Mouse (Mus musculus): ENCODE results near the gene Slc25a25. TPM values are rescaled to one million over a fixed set of nuclear protein-coding genes. Genes with fewer than 3 reads are reported as not detected.

Slc25a25 gene
- polyA plus RNA-seq, 1 experiment, result 9.5 TPM

DNA sequence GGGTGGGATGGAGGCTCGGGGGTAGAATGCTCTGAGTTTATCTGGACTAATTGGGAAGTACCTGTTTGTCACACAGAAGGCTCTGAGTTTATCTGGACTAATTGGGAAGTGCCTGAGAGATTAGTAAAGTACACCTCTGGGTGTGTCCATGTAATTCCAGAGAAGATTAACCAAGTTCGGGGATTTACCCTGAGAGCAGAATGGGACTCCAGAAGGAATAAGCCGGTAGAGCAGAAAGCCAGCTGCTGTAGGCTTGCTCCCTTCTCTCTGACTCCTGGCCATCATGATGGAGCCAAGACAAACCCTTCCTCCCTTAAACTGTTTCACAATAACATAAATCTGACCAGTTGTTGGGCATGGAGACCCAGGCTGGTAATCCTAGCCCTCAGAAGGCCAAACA is 26.4 kb downstream of the Slc25a25 start:
- Histone ChIP-seq H3K4me3 (no peak overlapping the region), H3K4me2 (ENCODE audit: low read depth) (peak overlapping the region; percentile 98), H3K36me3 (ENCODE audit: control insufficient read depth, insufficient read depth) (peaks cover under 1% of the 10 kb centered on the region), H3ac (ENCODE audit: control insufficient read depth, insufficient read length) (no peak overlapping the region), H3K27me3 (ENCODE audit: control insufficient read depth, insufficient read depth, insufficient read length) (no peaks in the 10 kb centered on the region), H3K79me2 (ENCODE audit: control insufficient read depth, insufficient read depth) (peaks cover 56% of the 10 kb centered on the region)
- TF ChIP-seq E2F4 (IDR thresholded peaks at IDR 0.05; ENCODE audit: insufficient read depth) (no peak), SRF (IDR thresholded peaks at IDR 0.05; ENCODE audit: control insufficient read depth, insufficient read length, low read depth) (no peak), CEBPB (IDR thresholded peaks at IDR 0.05; ENCODE audit: insufficient read depth, poor library complexity, severe bottlenecking) (no peak), MYOG (IDR thresholded peaks at IDR 0.05; ENCODE audit: control insufficient read depth in 1 of 3, insufficient read depth in 1 of 3, insufficient read length in 2 of 3, low read depth in 2 of 3) (no peak), REST (IDR thresholded peaks at IDR 0.05; ENCODE audit: insufficient read depth, insufficient read length) (no peak), MYOD1 (IDR thresholded peaks at IDR 0.05; ENCODE audit: control insufficient read depth in 1 of 3, insufficient read length in 2 of 3, low read depth in 2 of 3) (no peak), POLR2AphosphoS2 (IDR thresholded peaks at IDR 0.05; ENCODE audit: insufficient read length, low read depth) (no peak), TCF12 (IDR thresholded peaks at IDR 0.05; ENCODE audit: insufficient read depth, poor library complexity, severe bottlenecking) (no peak), TCF3 (IDR thresholded peaks at IDR 0.05; ENCODE audit: insufficient read length, low read depth) (no peak), USF1 (IDR thresholded peaks at IDR 0.05; ENCODE audit: low read depth) (no peak), POLR2A (IDR thresholded peaks at IDR 0.05; ENCODE audit: insufficient read length, low read depth) (no peak), MAX (IDR thresholded peaks at IDR 0.05; ENCODE audit: low read depth) (no peak)

DNA sequence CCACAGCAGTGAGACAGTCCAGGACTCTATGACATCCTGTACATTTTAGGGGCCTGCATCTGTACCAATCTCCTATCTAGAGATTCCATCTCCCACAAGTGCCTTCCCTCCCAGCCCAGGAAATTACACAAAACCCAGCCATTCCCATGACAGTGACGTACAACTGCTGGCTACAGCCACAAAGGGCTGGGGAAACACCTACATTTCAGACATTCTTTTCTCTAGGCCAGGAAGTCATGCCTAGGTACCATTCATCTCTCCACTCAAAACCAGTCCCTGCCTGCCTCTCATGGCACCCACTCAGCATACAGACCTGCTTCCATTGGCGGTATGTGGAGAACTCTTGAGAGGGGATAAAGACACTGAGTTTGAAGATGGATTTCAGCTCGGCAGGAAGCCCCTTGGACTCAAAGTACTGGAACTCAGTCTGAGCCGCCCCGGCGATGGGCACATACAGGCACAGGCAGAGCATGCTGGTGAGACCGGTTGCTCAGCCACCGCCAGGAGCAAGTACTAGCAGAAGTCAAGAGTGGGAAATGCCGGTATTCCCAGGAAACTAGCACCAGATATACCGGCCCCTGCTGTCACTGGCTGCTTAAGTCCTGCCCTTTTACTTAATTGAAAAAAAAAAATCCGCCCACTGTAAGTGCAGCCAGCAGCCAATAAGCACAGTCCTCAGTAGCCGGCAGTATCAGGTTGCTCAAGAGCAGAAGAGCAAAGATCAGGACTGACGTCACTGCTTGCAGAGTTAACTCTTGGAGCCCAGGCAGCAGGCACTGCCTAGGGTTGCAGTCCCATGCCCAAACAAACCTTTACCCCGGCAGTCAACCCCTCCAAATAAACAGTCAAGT is 27.5 kb downstream of the Slc25a25 start:
- peaks cover 6% of the 10 kb centered on the region for H3K36me3 ChIP-seq (ENCODE audit: control insufficient read depth, insufficient read depth)
- no peak for TF ChIP-seq E2F4 (IDR thresholded peaks at IDR 0.05; ENCODE audit: insufficient read depth)
- peak; percentile 70 for TF ChIP-seq CEBPB (IDR thresholded peaks at IDR 0.05; ENCODE audit: insufficient read depth, poor library complexity, severe bottlenecking)
- peak; percentile 38 for TF ChIP-seq POLR2A (IDR thresholded peaks at IDR 0.05; ENCODE audit: insufficient read length, low read depth)
- TF ChIP-seq SRF (IDR thresholded peaks at IDR 0.05; ENCODE audit: control insufficient read depth, insufficient read length, low read depth), result no peak
- TF ChIP-seq MAX (IDR thresholded peaks at IDR 0.05; ENCODE audit: low read depth), result no peak

DNA sequence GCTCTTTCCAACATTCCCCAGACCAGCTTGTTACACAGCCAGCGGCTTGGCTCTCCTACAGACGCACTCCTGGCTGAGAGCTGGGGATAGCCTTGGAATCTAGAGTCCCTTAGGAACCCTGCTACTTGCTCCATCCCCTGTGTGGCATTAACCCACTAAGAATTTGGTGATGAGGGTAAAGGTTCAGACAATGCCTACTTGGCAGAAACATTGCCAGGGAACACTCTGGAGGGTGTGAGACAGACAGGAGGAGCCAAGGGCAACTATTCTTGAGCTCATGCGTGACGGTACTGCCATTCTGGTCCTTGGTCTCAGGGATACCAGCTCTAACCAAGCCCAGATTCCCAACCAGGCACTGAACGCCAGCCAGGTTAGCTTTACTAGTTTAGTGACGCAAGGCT is 29.4 kb downstream of the Slc25a25 start:
- Histone ChIP-seq H3K4me2 (ENCODE audit: low read depth) (no peak overlapping the region), H3K79me2 (ENCODE audit: control insufficient read depth, insufficient read depth) (peaks cover 32% of the 10 kb centered on the region), H3ac (ENCODE audit: control insufficient read depth, insufficient read length) (no peak overlapping the region), H3K27me3 (ENCODE audit: control insufficient read depth, insufficient read depth, insufficient read length) (no peaks in the 10 kb centered on the region), H3K4me3 (no peak overlapping the region), H3K36me3 (ENCODE audit: control insufficient read depth, insufficient read depth) (peaks cover 23% of the 10 kb centered on the region)
- TF ChIP-seq SRF (IDR thresholded peaks at IDR 0.05; ENCODE audit: control insufficient read depth, insufficient read length, low read depth) (no peak), MAX (IDR thresholded peaks at IDR 0.05; ENCODE audit: low read depth) (no peak), POLR2AphosphoS2 (IDR thresholded peaks at IDR 0.05; ENCODE audit: insufficient read length, low read depth) (no peak), MYOG (IDR thresholded peaks at IDR 0.05; ENCODE audit: control insufficient read depth in 1 of 3, insufficient read depth in 1 of 3, insufficient read length in 2 of 3, low read depth in 2 of 3) (no peak), USF1 (IDR thresholded peaks at IDR 0.05; ENCODE audit: low read depth) (no peak), POLR2A (IDR thresholded peaks at IDR 0.05; ENCODE audit: insufficient read length, low read depth) (no peak), TCF3 (IDR thresholded peaks at IDR 0.05; ENCODE audit: insufficient read length, low read depth) (no peak), E2F4 (IDR thresholded peaks at IDR 0.05; ENCODE audit: insufficient read depth) (no peak), CEBPB (IDR thresholded peaks at IDR 0.05; ENCODE audit: insufficient read depth, poor library complexity, severe bottlenecking) (no peak), MYOD1 (IDR thresholded peaks at IDR 0.05; ENCODE audit: control insufficient read depth in 1 of 3, insufficient read length in 2 of 3, low read depth in 2 of 3) (no peak), REST (IDR thresholded peaks at IDR 0.05; ENCODE audit: insufficient read depth, insufficient read length) (no peak), TCF12 (IDR thresholded peaks at IDR 0.05; ENCODE audit: insufficient read depth, poor library complexity, severe bottlenecking) (no peak)

More for the DNA sequence above, 27.5 kb downstream of the Slc25a25 start:
- no peaks in the 10 kb centered on the region for H3K27me3 ChIP-seq (ENCODE audit: control insufficient read depth, insufficient read depth, insufficient read length)
- peak overlapping the region; percentile 23 for H3K4me3 ChIP-seq
- peaks cover 50% of the 10 kb centered on the region for H3K79me2 ChIP-seq (ENCODE audit: control insufficient read depth, insufficient read depth)
- peak overlapping the region; percentile 98 for H3K4me2 ChIP-seq (ENCODE audit: low read depth)
- H3ac ChIP-seq (ENCODE audit: control insufficient read depth, insufficient read length), result no peak overlapping the region

DNA sequence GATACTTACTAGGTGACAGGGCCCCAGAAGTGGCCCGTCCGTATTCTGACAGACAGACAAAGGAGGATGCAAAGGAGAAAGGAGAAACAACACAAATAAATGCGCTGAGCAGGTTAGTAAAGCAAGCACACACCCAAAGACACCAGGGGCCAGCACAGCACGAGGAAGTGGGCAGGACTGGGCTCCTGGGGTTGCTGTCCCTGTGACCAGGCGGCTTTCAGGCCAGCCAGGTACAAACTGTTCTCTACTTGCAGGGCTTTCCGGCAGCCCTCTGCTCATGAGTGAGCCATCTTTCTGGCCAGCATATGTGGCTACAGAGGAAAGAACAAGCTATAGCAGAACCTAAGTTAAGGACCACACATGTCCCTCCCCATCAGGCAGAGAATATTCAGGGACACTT is 30.6 kb downstream of the Slc25a25 start:
- Histone ChIP-seq H3K79me2 (ENCODE audit: control insufficient read depth, insufficient read depth) (peaks cover 22% of the 10 kb centered on the region), H3K27me3 (ENCODE audit: control insufficient read depth, insufficient read depth, insufficient read length) (no peaks in the 10 kb centered on the region), H3K4me2 (ENCODE audit: low read depth) (no peak overlapping the region), H3K36me3 (ENCODE audit: control insufficient read depth, insufficient read depth) (peaks cover 23% of the 10 kb centered on the region), H3K4me3 (no peak overlapping the region), H3ac (ENCODE audit: control insufficient read depth, insufficient read length) (no peak overlapping the region)
- TF ChIP-seq MYOG (IDR thresholded peaks at IDR 0.05; ENCODE audit: control insufficient read depth in 1 of 3, insufficient read depth in 1 of 3, insufficient read length in 2 of 3, low read depth in 2 of 3), result no peak
- TF ChIP-seq E2F4 (IDR thresholded peaks at IDR 0.05; ENCODE audit: insufficient read depth), result no peak
- no peak for TF ChIP-seq POLR2A (IDR thresholded peaks at IDR 0.05; ENCODE audit: insufficient read length, low read depth)
- TF ChIP-seq REST (IDR thresholded peaks at IDR 0.05; ENCODE audit: insufficient read depth, insufficient read length), result no peak
- no peak for TF ChIP-seq USF1 (IDR thresholded peaks at IDR 0.05; ENCODE audit: low read depth)
- TF ChIP-seq TCF12 (IDR thresholded peaks at IDR 0.05; ENCODE audit: insufficient read depth, poor library complexity, severe bottlenecking), result no peak
- TF ChIP-seq SRF (IDR thresholded peaks at IDR 0.05; ENCODE audit: control insufficient read depth, insufficient read length, low read depth), result no peak
- no peak for TF ChIP-seq CEBPB (IDR thresholded peaks at IDR 0.05; ENCODE audit: insufficient read depth, poor library complexity, severe bottlenecking)
- no peak for TF ChIP-seq MAX (IDR thresholded peaks at IDR 0.05; ENCODE audit: low read depth)
- TF ChIP-seq POLR2AphosphoS2 (IDR thresholded peaks at IDR 0.05; ENCODE audit: insufficient read length, low read depth), result no peak
- no peak for TF ChIP-seq MYOD1 (IDR thresholded peaks at IDR 0.05; ENCODE audit: control insufficient read depth in 1 of 3, insufficient read length in 2 of 3, low read depth in 2 of 3)
- no peak for TF ChIP-seq TCF3 (IDR thresholded peaks at IDR 0.05; ENCODE audit: insufficient read length, low read depth)

All from myocyte (in vitro differentiated cells).